Mouse (Mus musculus) thymus, postnatal 10 days (tissue): ENCODE results near the gene Meis3.
A peak's percentile ranks its signal among the peaks of the same experiment; 100 is the strongest.

Experiments
- DNase-seq, 2 experiments: peaks; one replicate each; pipeline ENCODE4 v3.0.0; 2021; ENCODE audit warnings: low spot score in 2 of 2

Meis3 gene

DNA sequence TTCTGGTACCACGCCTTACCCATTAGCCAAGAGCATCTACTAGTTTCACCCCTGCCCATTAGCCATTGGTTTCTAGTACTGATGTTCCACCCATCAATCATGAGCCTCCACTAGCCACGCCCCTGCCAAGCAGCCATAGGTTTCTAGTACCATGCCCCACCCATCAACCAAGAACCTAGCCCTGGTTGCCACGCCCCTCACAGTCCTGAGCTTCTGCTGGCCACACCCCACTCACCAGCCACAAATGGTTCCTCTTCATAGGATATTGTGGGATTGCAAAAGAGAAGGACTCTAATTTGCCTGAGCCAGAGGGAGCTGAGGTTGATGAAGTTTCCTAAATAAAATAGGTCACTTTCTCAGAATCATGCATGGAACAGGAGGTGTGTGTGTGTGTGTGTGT is 14.2 kb upstream of the Meis3 start:
- no peak for DNase-seq

DNA sequence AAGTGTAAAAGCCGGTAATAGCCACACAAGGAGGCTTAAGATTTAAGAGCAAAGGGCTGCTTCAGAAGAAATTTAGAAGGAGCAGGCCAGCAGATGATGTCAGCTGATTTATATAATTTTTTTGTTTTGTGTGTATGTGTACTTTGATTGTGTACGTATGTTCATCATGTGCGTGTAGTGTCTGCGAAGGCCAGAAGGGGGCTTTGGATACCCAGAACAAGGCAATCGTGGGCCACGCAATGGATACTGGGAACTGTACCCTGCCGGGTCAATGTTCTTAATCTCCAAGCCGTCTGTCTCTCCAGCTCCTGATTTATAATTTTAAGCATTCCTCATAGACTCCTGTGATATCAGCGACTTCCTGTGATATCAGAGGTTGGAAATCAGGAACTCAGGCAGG is 13.6 kb upstream of the Meis3 start:
- no peak for DNase-seq

DNA sequence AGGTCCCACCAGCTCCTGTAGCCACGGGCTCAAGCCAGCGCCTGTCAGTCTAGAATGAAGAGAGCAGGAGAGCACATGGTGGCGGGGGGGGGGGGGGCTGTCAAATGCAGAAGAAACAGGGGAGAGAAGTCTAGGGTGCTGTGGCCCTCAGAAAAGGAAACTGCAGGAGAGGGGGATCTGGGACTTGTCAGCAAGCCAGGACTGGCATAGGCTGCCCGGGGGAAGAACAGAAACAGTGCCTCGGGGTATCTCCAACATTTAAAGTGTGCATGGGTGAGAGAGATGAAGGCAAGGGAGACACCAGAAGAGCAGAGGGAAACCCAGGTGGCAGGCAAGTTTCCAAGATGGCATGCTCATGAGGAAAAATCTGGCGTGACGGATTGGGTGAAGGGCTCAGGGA is 12.9 kb upstream of the Meis3 start:
- DNase-seq: no peak

GRCm38 (mm10) chr7:16172141-16172581 is 2.7 kb upstream of the Meis3 start:
- DNase-seq: no peak

GRCm38 (mm10) chr7:16172586-16173140 is 2.2 kb upstream of the Meis3 start:
- DNase-seq: no peak

DNA sequence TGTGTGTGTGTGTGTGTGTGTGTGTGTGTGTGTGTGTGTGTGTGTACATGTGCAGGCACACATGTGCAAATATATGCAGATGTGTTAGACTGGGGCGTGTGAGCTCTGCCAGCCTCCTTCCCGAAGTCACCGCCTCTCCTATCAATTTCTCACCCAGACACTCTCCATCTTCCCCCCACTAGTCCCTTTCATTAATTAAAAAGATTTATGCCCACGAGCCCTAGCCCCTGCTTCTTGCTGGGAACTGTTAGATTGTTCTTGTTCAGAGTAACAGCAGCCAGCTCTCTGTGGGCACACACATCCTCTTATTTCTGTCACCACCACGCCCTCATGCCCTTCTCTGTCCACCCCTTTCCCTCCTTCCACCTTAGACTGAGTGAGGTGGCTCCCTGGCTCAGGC is 1.7 kb upstream of the Meis3 start:
- no peak for DNase-seq

GRCm38 (mm10) chr7:16175542-16175931 is 647 bp downstream of the Meis3 start:
- no peak for DNase-seq

DNA sequence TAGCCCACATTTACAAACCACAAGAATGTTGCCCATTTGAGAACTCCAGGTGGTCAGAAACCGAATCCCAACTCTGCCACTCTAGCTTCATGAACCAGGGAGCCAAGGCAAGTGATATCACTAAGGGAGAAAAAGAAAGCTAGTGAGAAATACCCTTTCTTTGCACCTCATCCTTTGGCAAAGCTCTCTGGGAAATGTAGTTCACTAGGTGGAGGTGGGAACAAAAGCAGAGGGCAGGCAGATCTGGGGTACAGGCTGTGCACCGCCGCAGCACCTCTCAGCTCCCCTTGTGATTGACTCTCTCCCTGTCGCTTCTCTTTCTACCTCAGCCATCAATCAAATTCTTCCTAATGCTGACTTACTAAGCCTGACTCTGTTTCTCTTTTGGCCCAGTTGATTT is 3.2 kb downstream of the Meis3 start:
- no peak for DNase-seq

- peak in 1 of 2 experiments; percentile 69 for DNase-seq
These were observed 8.8 kb downstream of the Meis3 start for GRCm38 (mm10) chr7:16183663-16184062.

DNA sequence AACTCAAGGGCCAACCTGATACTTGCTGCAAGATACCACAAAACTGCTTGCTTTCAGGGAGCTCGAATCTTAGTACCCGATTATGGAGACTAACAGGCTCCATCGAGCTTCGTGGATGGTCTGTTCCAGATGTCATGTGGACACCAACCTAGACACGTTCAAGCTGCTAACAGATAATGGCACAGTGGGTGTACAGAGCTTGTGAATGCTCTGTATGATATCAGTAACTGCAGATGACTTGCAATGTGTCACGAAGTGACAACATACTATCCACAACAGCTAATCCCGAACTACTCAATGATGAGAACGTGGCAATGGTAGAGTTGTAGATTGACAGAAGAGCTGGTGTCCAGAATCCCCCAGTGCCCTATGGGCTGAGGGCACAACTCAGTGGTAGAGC is 12.6 kb downstream of the Meis3 start:
- no peak for DNase-seq

DNA sequence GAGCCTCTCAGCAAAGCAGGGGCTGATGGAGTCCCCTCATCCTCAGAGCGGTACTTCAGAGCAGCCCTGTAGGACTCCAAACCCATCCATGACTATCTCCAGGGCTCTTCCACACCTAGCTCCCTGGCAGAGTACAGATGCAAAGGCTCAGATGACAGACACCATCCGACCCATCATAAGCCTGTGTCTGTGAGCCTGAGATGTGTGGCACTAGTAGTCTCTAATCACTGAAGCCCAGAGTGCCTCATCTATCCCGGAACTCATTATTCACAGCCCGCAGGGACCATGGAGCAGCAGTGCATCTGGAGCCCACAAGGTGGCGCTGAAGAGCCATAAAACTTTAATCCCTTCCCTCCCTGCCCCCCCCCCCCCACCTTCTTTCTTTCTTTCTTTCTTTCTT is 17.4 kb downstream of the Meis3 start:
- peak; percentile 63 to 81 for DNase-seq

DNA sequence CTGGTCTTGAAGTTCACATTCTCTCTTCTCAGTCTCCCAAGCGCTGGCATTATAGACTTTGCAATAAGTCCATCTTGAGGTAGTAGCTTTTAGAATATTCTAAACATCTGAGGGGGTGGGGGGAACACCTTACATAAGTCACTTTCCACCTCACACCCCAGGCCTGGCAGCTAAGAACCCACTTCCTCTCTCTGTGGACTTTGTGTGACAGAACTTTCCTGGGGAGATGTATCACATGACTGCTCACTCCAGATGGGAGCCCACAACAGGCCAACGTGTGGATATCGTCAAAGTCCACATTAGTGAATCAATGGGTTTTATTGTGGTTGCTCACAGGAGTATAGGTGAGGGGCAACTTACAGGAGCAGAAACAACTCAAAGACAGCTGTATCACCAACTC is 18.8 kb downstream of the Meis3 start:
- no peak for DNase-seq

DNA sequence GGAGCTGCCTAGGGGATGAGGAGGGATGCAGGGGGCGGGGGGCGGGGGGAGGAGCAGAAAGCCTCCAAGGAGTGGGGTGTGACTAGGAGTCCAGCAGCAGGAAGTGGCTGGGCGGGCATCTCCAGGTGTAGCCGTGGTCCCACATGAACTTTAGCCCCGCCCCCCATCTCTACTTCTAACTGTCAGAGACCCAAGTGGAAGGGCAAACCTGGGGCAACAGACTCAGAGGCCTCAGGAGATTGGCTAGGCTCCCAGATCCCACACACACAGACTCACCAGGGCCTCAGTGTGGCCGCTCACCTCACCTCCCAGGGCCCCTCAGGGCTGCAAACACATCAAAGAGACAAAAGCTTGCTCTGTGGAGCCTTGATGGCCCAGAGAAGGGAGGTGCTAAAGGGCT is 21.7 kb downstream of the Meis3 start:
- DNase-seq: no peak

GRCm38 (mm10) chr7:16197166-16197565 is 22.3 kb downstream of the Meis3 start:
- DNase-seq: peak; percentile 75 to 82

- peak; percentile 38 to 44 for DNase-seq
These were observed 23.6 kb downstream of the Meis3 start for GRCm38 (mm10) chr7:16198540-16198939.

- peak; percentile 64 to 71 for DNase-seq
These were observed 26.2 kb downstream of the Meis3 start for GRCm38 (mm10) chr7:16201136-16201535.

DNA sequence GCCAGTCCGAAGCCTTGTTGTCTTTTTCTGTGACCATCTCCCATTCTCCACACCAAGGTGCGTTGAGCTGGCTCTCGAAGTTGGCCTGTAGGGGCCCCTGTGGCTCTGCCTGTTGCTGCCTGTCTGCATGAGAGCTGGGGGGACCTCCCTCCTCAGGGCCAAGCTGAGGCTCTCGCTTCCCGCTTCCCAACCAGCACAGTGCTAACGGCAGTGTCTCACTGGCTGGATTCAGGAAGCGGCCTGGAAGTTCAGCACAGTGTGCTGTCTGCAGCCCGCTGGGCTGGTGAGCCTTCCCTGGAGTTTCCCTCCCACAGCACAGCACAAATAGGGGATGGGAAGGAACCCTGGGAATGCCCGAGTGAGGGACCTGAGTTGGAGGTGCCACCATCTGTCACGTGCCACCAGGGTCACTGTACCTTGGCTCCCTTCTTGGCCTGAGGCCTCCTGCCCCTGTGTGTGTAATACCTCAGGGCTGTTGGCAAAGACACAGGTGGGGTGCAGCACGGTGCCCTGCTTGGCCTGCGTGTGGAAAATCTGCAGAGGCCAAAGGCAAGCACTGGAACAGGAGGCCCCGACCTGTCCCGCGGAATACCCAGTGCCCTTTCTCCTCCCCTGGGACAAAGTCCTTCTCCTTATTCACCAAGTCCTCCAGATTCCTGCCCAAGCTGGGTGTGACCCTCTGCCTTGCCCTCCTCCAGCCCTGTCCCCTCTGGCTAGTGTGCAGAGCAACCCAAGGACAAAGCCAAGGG is 28.0 kb downstream of the Meis3 start:
- DNase-seq: no peak

GRCm38 (mm10) chr7:16203505-16203903 is 28.6 kb downstream of the Meis3 start:
- no peak for DNase-seq

DNA sequence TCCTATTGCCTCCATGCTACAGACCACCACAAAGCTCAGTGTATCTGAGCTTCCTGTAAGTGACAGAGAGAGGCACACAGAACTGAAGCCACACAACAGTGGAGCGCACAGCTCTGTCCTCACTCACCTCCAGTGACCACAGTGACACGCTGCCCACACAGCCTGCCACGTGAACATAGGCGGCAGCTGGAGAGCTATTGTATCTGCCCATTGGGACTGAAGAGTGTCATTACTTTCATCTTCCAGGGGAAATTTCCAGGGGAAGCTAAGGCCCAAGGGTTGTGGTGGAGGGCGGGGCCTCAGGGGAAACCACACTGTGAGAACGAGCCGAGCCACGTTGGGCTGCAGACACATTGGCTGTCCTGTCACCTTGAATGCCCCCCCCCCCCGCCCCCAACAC is 29.9 kb downstream of the Meis3 start:
- DNase-seq: no peak

DNA sequence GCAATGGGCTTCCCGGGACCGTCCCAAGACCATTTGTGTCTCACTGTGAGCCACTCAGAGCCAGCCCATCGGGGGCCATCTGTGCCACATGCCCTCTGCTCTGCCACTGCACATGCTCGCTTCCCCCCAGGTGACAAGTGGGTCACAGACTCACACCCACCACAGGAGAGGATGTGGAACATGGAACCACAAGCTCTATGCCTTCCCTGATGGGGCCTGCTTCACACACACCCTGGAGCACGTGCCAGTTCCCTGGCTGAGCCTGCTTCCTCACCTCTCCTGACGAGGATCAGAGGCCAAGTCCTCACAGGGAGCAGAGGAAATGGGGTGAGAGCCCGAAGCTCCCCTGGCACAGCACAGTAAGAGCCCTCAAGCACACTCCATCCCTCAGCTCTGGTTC is 32.2 kb downstream of the Meis3 start:
- peak; percentile 76 to 86 for DNase-seq

DNA sequence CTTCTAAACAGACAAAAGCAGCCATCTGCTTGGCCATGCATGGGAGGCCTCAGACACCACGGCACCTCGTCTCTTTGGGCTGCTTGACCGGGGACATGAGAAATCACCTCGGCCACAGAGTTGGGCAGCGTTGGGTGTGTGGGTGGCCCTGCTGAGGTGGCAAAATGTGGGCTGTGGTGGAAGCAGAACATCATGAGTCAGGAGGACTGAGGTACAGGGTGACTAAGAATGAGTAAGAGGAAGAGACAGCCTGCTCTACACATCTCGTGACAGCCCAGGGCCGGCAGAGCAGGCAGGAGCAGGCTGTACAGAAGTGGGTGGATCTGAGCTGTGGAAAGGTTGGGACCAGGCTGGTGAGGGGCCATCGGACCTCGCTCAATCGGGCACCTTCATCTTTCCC is 32.6 kb downstream of the Meis3 start:
- DNase-seq: no peak

GRCm38 (mm10) chr7:16208781-16209665 is 34.1 kb downstream of the Meis3 start:
- DNase-seq: no peak
